Mouse (Mus musculus) ES-Bruce4 (cell line): ENCODE data around the gene Zcchc24.

Experiments used
- CTCF ChIP-seq: IDR thresholded peaks from one replicate; pipeline ENCODE4 v1.8.1; 2011; ENCODE audit warnings: low read depth, low read length
- EP300 ChIP-seq: IDR thresholded peaks from 2 replicates; pipeline ENCODE4 v1.6.1; 2011; ENCODE audit warnings: low read depth, low read length; ENCODE audit not compliant: insufficient read depth
- POLR2A ChIP-seq: IDR thresholded peaks from one replicate; pipeline ENCODE4 v1.8.1; 2011; ENCODE audit warnings: low read length; ENCODE audit not compliant: insufficient read depth

- no peak for TF ChIP-seq CTCF
- TF ChIP-seq POLR2A, result no peak
- TF ChIP-seq EP300, result no peak
These were observed 3.7 kb downstream of the Zcchc24 start for GRCm38 (mm10) chr14:25765146-25765545.
